Mouse (Mus musculus): Measurements from ENCODE around the gene Olfr1418.

Gene Olfr1418

DNA sequence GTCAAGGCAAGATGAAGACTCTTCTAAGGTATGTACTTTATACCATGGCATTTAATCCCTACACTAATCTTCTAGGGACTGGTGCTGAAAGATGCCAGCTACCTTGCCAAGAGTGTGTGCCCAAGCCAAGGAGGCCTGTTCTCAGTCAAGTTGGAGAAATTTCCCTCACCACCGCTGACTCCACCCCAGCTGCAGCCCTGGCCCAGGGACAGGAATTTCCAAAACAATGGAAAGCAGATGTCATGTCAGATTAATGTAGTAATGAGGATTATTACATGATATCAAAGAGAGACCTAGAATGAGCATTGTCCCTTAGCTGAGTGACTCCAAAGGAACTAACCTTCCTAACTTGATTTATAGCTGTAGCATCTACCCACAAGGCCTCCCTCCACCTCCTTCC, 50.0 kb downstream of the Olfr1418 start:
- no peak for DNase-seq (ENCODE audit: low read depth, low spot score)

DNA sequence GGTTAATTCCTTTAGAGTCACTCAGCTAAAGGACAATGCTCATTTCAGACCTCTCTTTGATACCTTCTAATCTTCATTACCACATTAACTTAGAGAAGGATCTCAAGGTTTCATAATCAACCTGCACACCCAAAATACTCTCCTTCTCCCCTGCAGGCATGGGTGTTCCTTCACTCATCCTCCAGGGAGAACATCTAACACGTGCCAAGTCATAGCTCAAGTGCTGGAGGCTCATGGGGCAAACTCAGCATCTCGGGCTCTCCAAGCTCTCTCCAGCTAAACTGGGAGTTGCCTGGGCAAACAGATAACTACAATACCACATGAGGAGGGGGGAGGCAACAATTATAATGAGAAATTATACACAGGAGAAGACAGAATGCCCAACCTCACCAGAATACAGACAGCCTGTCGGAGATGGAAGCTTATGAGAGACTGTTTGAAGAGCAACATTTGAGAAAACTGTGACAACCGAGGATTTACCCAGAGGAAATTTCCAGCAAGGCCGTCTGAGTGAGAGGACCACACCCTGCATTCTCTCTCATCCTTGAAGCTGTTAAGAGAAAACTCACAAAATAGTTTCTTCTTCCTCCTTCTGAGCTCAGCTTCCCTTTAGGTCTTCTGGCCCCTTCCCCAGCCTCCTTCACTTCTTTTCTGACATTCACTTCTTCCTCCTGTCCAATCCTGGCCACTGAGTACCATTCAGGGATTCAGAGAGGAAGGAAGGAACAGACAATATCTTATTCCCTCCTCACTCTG, 50.7 kb downstream of the Olfr1418 start:
- no peak for DNase-seq (ENCODE audit: low read depth, low spot score)

DNA sequence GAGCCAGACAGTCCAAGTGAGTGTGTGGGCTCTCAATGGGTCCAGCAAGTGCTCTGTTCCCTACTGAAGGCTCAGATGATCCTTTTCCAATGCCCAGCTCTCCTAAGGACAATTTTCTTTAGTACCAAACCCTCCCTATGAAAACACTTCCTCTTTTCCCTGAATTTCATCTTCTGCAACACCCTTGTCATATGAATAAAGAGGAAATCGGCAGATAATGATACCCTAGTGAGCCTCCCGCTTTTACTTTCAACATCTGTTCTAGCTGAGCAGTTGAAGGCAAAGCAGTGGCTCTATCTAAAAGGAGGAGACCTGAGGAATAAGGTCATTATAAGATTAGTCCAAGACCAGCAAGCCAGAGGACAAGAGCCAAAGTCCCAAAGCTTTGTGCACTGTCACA, 52.4 kb downstream of the Olfr1418 start:
- DNase-seq (ENCODE audit: low read depth, low spot score) = no peak

DNA sequence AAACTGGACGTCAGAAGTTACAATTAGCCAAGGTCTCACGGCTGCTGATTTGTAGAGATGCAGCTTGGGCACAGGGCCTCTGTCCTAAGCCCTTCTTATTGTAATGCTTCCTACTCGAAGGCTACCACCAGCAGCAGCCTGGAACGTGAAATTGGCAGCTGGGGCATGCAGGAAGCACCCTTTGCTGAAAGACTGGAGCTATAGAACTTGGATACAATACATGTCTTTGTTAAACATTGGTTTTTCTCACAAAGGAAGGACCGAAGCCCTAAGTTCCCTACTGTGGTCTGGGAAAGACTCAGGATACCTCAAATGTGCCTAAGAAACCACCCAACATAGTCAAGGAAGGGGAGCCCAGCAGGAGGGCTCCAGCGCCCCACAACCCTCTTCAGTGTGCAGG, 53.0 kb downstream of the Olfr1418 start:
- no peak for DNase-seq (ENCODE audit: low read depth, low spot score)

DNA sequence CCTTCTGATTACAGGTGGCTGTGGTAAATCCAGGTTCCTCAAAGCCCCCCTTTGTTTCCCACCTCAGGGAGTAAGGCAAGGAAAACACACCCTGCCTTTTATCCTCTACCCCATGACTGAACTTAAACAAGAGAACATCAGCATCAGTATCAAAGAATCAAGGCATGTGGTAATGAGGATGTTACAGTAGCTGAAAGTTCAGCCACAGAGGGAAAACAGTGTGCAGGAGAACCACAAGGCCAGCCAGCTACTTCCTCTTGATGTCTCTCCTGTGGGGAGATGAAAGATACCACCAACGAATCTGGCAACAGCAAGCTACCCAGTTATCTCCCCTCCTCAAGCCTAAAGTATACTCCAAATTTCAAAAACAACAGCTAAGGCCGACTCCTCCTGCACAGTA, 53.6 kb downstream of the Olfr1418 start:
- no peak for DNase-seq (ENCODE audit: low read depth, low spot score)

DNA sequence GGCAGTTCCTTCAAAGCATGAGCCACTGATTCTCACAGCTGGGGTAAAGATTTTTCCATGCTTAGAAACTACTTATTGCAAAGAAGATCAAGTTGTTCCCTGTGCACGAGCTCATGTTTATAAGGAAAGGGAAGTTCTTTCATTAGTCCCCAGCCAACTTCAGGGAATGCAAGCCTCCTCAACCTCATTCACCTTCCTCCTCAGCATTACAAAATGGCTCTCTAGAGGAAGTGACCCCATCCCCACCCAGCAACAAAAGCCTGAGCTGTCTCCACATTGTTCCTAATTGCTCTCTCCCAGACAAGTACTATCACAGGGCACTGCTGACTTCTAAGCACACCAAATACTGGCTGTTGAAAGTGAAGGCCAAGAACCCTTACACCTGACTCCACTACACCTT, 56.4 kb downstream of the Olfr1418 start:
- no peak for DNase-seq (ENCODE audit: low read depth, low spot score)

Data from A20 (cell line).